Mouse (Mus musculus): ENCODE results near the gene Fam102a. TPM values are rescaled to one million over a fixed set of nuclear protein-coding genes. Genes with fewer than 3 reads are reported as not detected.

Fam102a gene
- 10 to 100 TPM in 1 of 2 experiments, 1 to 10 TPM in 1; 1.3 to 21.5 TPM for polyA plus RNA-seq (2012; fragmentation: generic; extraction: Trizol)

DNA sequence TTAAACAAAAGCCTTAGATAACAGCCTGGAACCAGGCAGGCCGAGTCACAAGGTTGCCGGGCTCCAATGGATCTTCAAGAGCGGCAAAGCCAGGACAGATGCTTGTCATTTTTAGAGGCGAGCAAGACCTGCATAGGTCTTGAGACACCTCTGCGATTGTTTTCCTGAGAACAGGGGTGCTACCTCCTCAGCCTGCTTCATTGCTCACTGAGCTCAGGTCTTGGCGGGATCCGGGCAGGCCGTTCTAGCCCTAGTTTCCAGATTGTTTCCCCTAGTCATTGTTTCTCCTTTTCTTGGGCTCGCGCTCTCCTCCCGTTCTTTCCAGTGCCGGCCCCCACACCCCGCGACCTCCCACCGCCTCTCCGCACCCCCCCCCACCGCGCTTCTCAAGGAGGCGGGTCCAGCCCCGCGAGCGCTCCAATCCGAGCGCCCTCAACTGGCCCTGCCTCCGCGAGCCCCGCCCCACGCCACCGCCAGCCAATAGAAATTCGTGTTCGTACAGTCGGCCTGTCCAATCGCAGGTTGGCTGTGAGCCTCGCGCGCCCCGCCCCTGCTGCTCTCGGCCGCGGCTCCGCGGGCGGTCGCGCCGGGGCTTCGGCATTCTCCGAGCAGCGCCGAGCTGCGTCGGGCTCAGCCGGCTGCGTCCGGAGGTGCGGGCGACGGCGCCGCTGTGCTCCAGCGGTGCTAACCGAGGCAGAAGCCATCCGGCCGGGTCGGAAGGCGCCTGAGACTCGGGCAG lies at the start of gene Fam102a:
Fam102a (plus strand) TSS at position 600 of the 739 bp plus-strand sequence.

DNA sequence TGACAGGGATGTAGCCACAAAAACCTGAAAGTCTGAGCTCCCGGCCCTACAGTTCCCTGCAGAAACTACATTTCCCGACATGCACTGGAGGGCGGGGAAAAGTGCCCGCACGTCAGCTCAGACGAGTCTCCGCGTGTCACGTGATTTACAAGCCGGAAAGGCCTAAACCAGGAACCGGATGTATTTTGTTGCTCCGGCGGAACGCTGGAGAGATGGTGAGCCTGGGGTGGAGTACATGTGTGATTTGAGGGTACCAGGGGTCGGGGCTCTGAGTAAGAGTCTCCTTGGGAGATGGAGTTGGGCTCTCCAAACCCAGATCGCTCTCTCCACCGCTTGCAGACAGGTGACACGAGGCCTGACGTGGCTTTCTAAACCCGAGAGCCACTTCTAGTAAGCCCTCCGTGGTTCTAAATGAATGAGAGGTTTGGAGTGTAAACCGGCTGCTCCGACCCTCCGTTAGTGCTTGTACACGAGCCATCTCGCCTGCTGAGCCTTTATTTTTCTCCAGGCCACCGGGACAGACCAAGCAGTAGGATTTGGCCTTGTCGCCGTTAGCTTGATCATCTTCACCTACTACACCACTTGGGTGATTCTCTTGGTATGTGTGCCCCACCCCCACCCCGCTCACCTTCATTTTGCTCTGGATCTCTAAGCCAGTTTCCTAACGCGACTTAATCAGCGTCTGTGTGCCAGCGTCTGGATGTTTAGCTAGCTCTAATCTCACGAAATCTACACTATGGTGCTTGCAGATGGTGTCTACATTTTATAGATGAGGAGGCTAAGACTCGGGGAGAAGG lies 35.8 kb downstream of the Fam102a start, which contains the start of gene Dpm2:
Dpm2 (plus strand) TSS at position 161 of the 797 bp plus-strand sequence.

DNA sequence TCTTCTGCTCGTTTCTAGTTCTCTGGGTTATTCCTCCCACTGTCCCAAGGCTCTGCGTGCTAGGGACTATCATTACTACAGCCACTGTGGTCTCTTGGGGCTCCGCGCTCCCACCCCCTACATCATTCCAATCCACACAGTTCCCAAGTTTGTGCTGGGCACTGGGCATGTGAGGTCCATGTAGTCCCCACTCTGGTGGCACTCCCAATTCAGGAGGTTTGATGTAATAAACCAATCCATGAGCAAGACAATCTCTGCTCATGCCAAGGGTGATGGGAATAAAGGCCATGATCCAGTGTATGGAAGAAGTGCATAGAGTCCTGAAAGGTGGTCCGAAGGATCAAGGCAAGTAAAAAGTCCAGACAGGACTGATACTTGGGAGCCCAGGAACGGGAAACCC lies 39.4 kb downstream of the Fam102a start, which contains the start of gene Pip5kl1:
Pip5kl1 (plus strand) TSS at position 301 of the 400 bp plus-strand sequence.

DNA sequence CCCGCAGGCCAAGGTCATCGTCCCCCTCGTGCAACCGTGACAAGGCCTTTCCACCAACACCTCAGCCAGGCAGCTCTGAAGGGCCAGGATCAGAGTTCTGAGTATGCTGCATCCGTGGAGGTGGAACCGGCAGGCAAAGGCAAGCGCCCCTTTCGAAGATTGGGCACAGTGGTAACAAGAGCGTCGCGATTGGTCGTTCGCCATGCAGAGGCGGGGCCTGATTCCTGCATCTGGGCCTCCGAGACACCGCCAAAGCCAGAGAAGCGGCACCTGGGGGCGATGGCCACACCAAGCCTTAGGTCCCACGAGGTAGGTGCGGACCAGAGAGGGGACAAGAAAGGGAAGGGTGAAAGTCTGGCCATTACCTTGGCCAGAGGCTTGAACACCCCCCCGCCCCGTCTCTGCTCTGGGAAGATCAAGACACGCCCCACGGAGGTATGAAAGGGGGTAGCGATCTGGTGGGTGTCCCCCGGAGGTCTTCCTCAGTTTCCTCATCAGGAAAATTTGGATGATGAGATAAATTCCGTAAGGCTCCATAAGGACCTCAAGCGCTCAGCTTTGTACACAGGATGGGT lies 40.5 kb downstream of the Fam102a start, which contains the start of gene 9430097D07Rik:
9430097D07Rik (minus strand) TSS at position 99 of the 575 bp plus-strand sequence.

DNA sequence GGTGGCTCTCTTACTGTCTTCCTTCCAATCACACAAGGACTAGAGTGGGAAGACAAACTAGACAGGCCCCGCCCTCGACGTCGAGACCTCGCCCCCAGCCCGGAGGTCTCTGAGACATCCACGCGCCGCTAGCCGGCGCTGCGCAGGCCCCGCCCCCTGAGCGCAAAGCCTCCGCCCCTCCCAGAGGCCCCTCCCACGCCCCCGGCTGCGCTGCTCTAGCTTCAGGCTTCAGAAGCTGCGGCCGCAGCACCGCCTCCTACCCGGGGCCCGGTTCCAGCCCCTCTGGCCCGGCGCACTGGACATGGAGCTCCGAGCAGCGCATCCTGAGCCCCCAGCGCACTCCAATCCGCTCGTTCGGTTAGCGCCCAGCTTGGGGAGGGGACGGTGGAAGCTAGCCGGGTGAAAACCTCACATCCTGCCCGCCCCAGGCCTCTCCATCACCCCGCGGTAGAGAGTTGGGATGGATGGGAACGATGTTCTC lies 51.8 kb downstream of the Fam102a start, which contains the start of gene St6galnac4:
St6galnac4 (plus strand) TSS at position 225 of the 481 bp plus-strand sequence.

DNA sequence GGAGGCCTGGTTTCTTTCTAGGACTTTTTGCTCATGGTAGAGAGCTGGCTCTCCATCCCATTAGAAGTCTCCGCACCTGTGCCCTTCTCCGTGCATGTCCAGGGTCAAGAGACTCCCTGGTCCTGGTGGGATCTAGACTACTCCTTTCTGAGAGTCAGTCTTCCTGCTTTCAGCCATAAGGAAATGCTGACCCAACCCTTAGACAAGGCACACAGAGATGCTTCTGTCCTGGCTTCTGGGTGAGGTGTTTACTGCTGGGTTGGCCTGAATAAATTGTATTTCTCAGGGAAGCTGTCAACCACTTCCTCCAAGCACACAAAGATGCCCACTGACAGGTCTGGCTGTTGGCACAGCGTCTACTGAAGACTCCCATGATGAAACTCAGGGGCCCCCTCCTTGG lies 64.3 kb downstream of the Fam102a start, which contains the start of gene St6galnac6:
St6galnac6 (plus strand) TSS at position 301 of the 400 bp plus-strand sequence.

Other genes with a start within 250 kb of the Fam102a start
- gene Golga2, start 247.9 kb upstream of the Fam102a start, polyA plus RNA-seq (2012; fragmentation: generic; extraction: Trizol): 10 to 100 TPM; 10.8 to 45.3 TPM
- 100 to 1,000 TPM; 179 to 326 TPM for gene Swi5, start 247.3 kb upstream of the Fam102a start, polyA plus RNA-seq (2012; fragmentation: generic; extraction: Trizol)
- gene Ciz1, start 183.0 kb upstream of the Fam102a start, polyA plus RNA-seq (2012; fragmentation: generic; extraction: Trizol): 10 to 100 TPM; 26.7 to 61.5 TPM
- 100 to 1,000 TPM; 103 to 164 TPM for gene Dnm1, start 182.0 kb upstream of the Fam102a start, polyA plus RNA-seq (2012; fragmentation: generic; extraction: Trizol)
- 100 to 1,000 TPM in 1 of 2 experiments, 10 to 100 TPM in 1; 91.3 to 245 TPM for gene 1110008P14Rik, start 153.4 kb upstream of the Fam102a start, polyA plus RNA-seq (2012; fragmentation: generic; extraction: Trizol)
- under 1 TPM in 1 of 2 experiments, not detected in 1; 0.08 TPM for gene Lcn2, start 147.1 kb upstream of the Fam102a start, polyA plus RNA-seq (2012; fragmentation: generic; extraction: Trizol)
- 10 to 100 TPM; 16.4 to 39.5 TPM for gene Ptges2, start 139.4 kb upstream of the Fam102a start, polyA plus RNA-seq (2012; fragmentation: generic; extraction: Trizol)
- gene Naif1, start 84.9 kb upstream of the Fam102a start, polyA plus RNA-seq (2012; fragmentation: generic; extraction: Trizol): 1 to 10 TPM; 1.1 to 4.0 TPM
- 1 to 10 TPM; 3.3 to 3.4 TPM for gene Slc25a25, start 83.9 kb upstream of the Fam102a start, polyA plus RNA-seq (2012; fragmentation: generic; extraction: Trizol)
- gene Dpm2, start 35.5 kb downstream of the Fam102a start, polyA plus RNA-seq (2012; fragmentation: generic; extraction: Trizol): 10 to 100 TPM; 67.1 to 95.0 TPM
- under 1 TPM in 1 of 2 experiments, not detected in 1; 0.11 TPM for gene Pip5kl1, start 39.5 kb downstream of the Fam102a start, polyA plus RNA-seq (2012; fragmentation: generic; extraction: Trizol)
- under 1 TPM; 0.04 to 0.06 TPM for gene 9430097D07Rik, start 40.4 kb downstream of the Fam102a start, polyA plus RNA-seq (2012; fragmentation: generic; extraction: Trizol)
- 10 to 100 TPM; 23.5 to 26.1 TPM for gene St6galnac4, start 51.8 kb downstream of the Fam102a start, polyA plus RNA-seq (2012; fragmentation: generic; extraction: Trizol)
- gene St6galnac6, start 64.4 kb downstream of the Fam102a start, polyA plus RNA-seq (2012; fragmentation: generic; extraction: Trizol): 10 to 100 TPM; 34.3 to 60.3 TPM
- 100 to 1,000 TPM in 1 of 2 experiments, 10 to 100 TPM in 1; 96.3 to 173 TPM for gene Ak1, start 86.4 kb downstream of the Fam102a start, polyA plus RNA-seq (2012; fragmentation: generic; extraction: Trizol)
- 1 to 10 TPM; 2.5 to 6.9 TPM for gene Eng, start 111.3 kb downstream of the Fam102a start, polyA plus RNA-seq (2012; fragmentation: generic; extraction: Trizol)
- 10 to 100 TPM; 19.7 to 19.9 TPM for gene Fpgs, start 168.8 kb downstream of the Fam102a start, polyA plus RNA-seq (2012; fragmentation: generic; extraction: Trizol)
- 10 to 100 TPM; 48.2 to 76.9 TPM for gene Cdk9, start 177.7 kb downstream of the Fam102a start, polyA plus RNA-seq (2012; fragmentation: generic; extraction: Trizol)
- gene Sh2d3c, start 185.7 kb downstream of the Fam102a start, polyA plus RNA-seq (2012; fragmentation: generic; extraction: Trizol): 10 to 100 TPM in 1 of 2 experiments, under 1 TPM in 1; 0.83 to 15.9 TPM
- gene 6330409D20Rik, start 205.7 kb downstream of the Fam102a start, polyA plus RNA-seq (2012; fragmentation: generic; extraction: Trizol): under 1 TPM in 1 of 2 experiments, not detected in 1; 0.31 TPM
- gene Tor2a, start 221.9 kb downstream of the Fam102a start, polyA plus RNA-seq (2012; fragmentation: generic; extraction: Trizol): 10 to 100 TPM; 20.9 to 46.0 TPM
- gene Ttc16, start 240.3 kb downstream of the Fam102a start, polyA plus RNA-seq (2012; fragmentation: generic; extraction: Trizol): under 1 TPM; 0.04 to 0.38 TPM
- gene Ptrh1, start 240.5 kb downstream of the Fam102a start, polyA plus RNA-seq (2012; fragmentation: generic; extraction: Trizol): 100 to 1,000 TPM in 1 of 2 experiments, 10 to 100 TPM in 1; 25.5 to 106 TPM
- under 1 TPM; 0.42 to 0.48 TPM for gene Cfap157, start 249.1 kb downstream of the Fam102a start, polyA plus RNA-seq (2012; fragmentation: generic; extraction: Trizol)